10 mouse cellular contexts compared by ENCODE assay signal in the genomic region with DNA sequence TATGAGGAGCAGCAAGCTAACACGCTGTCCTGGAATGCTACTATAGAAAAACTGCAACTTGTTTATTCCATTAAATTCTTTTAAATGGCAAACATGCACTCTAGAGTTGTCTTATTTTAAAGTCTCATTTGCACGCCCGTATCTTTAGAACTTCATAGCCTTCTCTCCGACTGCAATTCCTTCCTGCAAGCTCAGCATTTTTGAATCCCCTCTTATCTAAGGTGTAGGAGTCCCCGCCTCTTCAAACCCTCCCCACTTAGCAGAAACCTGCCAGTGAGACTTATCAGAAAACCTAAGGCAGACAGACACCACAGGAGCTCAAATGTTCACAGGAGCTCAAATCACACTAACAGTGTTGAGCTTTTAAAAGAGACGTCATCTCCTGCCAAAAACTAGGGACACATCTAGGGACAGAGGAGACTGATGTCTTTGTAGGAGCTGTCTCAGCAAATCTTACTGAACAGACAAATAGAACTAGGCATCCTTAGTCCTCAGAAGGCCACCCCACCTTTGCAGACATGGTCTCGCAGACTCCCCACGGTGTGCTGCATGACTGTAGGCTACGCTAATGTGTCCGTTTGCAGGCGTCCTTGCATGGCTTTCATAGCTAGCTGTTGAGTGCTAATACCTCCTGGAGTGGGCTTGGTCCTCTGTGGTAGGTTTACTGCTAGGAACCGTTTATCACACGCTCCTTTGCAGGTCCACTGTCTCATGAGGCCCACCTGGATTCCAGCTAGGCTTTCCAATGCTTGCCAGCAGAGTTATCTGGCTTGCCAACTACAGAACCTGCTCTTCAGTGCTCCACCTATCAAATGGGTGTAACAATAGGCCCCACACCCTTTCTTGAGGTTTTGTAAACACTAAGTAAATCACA.
DNase-seq lines count a peak whose midpoint lies in the region; ATAC-seq and TF ChIP-seq lines count a peak whose summit lies in the region.
"Had no signal": no experiment of that assay in that cellular context is flagged by ENCODE, and none has a peak within 500 bp of the region (broad histone marks: within the 10 kb centered on the region; RNA-seq: fewer than 3 reads in every experiment).

No protein-coding gene starts in this region.

- peak overlapping the region; percentile 1; the same call in 1 of the 2 replicates for H3K9ac ChIP-seq in heart, adult 2 months (ENCODE audit: low read depth, low read length)
- H3K9ac ChIP-seq in hindbrain, embryonic 16.5 days (ENCODE audit: low read depth, low read length), result no peak overlapping the region
- H3K9ac ChIP-seq in hindbrain, embryonic 13.5 days, result no peak overlapping the region
- H3K9ac ChIP-seq in CH12.LX (ENCODE audit: insufficient read depth, low read depth), result no peak overlapping the region
- no peak overlapping the region for H3K9ac ChIP-seq in intestine, embryonic 14.5 days (ENCODE audit: low read length)
- H3K9ac ChIP-seq: limb, embryonic 15.5 days had no signal

- H3K4me3 ChIP-seq in heart, adult 2 months, result no peak overlapping the region
- no peak overlapping the region for H3K4me3 ChIP-seq in hindbrain, embryonic 16.5 days (ENCODE audit: low read length)
- no peak overlapping the region for H3K4me3 ChIP-seq in hindbrain, embryonic 13.5 days
- H3K4me3 ChIP-seq in CH12.LX (replicated peaks in 1 of 3; ENCODE audit: low read depth in 2 of 3, low read length in 2 of 3, poor library complexity in 1 of 3), result no peak overlapping the region
- H3K4me3 ChIP-seq in intestine, embryonic 14.5 days (ENCODE audit: low read depth, low read length), result no peak overlapping the region
- H3K4me3 ChIP-seq: limb, embryonic 15.5 days had no signal

- no peak for TF ChIP-seq RAD21 in CH12.LX (IDR thresholded peaks at IDR 0.05; ENCODE audit: low read depth, low read length)

- no peak for TF ChIP-seq POLR2A in heart, adult 2 months (IDR thresholded peaks at IDR 0.05; ENCODE audit: insufficient read depth, low read depth, low read length)
- no peak for TF ChIP-seq POLR2A in CH12.LX (IDR thresholded peaks at IDR 0.05; ENCODE audit: low read depth, low read length)

- no peaks in the 10 kb centered on the region for H3K27me3 ChIP-seq in heart, adult 2 months (ENCODE audit: control insufficient read depth, insufficient read depth, low read length)
- no peaks in the 10 kb centered on the region for H3K27me3 ChIP-seq in hindbrain, embryonic 16.5 days (replicated peaks; ENCODE audit: control insufficient read depth, insufficient read depth, low read length)
- no peaks in the 10 kb centered on the region for H3K27me3 ChIP-seq in hindbrain, embryonic 13.5 days
- no peaks in the 10 kb centered on the region for H3K27me3 ChIP-seq in CH12.LX (replicated peaks)
- no peaks in the 10 kb centered on the region for H3K27me3 ChIP-seq in intestine, embryonic 14.5 days (replicated peaks; ENCODE audit: control insufficient read depth, insufficient read depth, low read length)
- H3K27me3 ChIP-seq: limb, embryonic 15.5 days had no signal

- peaks cover 14% of the 10 kb centered on the region for H3K36me3 ChIP-seq in heart, adult 2 months (ENCODE audit: control insufficient read depth, insufficient read depth, low read length)
- H3K36me3 ChIP-seq in hindbrain, embryonic 16.5 days (ENCODE audit: control insufficient read depth, insufficient read depth, low read length), result no peaks in the 10 kb centered on the region
- no peaks in the 10 kb centered on the region for H3K36me3 ChIP-seq in hindbrain, embryonic 13.5 days
- H3K36me3 ChIP-seq in CH12.LX (replicated peaks in 1 of 2; ENCODE audit: control insufficient read depth in 1 of 2, insufficient read depth in 1 of 2, low read length in 1 of 2), result no peaks in the 10 kb centered on the region
- no peaks in the 10 kb centered on the region for H3K36me3 ChIP-seq in intestine, embryonic 14.5 days (ENCODE audit: control insufficient read depth, insufficient read depth, low read length)
- H3K36me3 ChIP-seq: limb, embryonic 15.5 days had no signal

- dilution Hi-C loops in CH12.LX (cut with MboI; ENCODE audit: extremely low pct_ligation_motif_present, extremely low pct_unique_long_range_greater_than_20kb, low sequenced_read_pairs), result no loop called here

- WGBS in heart, adult 2 months, result 42% methylated on average over 13 of the region's 13 CpGs
- 73% methylated on average over 13 of the region's 13 CpGs for WGBS in hindbrain, embryonic 16.5 days
- WGBS in hindbrain, embryonic 13.5 days, result 74% methylated on average over 13 of the region's 13 CpGs
- WGBS in intestine, embryonic 14.5 days, result 68% methylated on average over 13 of the region's 13 CpGs

- intact Hi-C loops in heart, adult 2 months (cut with DNase I), result loop anchor here (2.0 to 5.0 kb wide), 4 partner anchors 13 to 564 kb away; no protein-coding TSS in a partner anchor
- intact Hi-C loops in heart, postnatal 36 days (cut with DNase I), result loop anchor here (5.0 kb wide), 1 partner anchor 81 kb away; no protein-coding TSS in a partner anchor

- H3K79me2 ChIP-seq in heart, adult 2 months (replicated peaks; ENCODE audit: control insufficient read depth, insufficient read depth, low read length), result peaks cover 2% of the 10 kb centered on the region; the same call in 1 of the 2 replicates
- no peaks in the 10 kb centered on the region for H3K79me2 ChIP-seq in CH12.LX (replicated peaks; ENCODE audit: control insufficient read depth, extremely low read depth, insufficient read depth, poor library complexity, severe bottlenecking)

- H3K4me1 ChIP-seq in heart, adult 2 months (ENCODE audit: control insufficient read depth, insufficient read depth, low read length), result peaks cover 23% of the 10 kb centered on the region
- peaks cover 5% of the 10 kb centered on the region; the same call in 1 of the 2 replicates for H3K4me1 ChIP-seq in hindbrain, embryonic 16.5 days (ENCODE audit: control insufficient read depth, insufficient read depth, low read depth, low read length)
- peaks cover 21% of the 10 kb centered on the region for H3K4me1 ChIP-seq in hindbrain, embryonic 13.5 days (replicated peaks)
- H3K4me1 ChIP-seq in CH12.LX (ENCODE audit: control insufficient read depth in 1 of 2, insufficient read depth in 2 of 2), result no peaks in the 10 kb centered on the region
- peaks cover 12% of the 10 kb centered on the region; the same call in 1 of the 2 replicates for H3K4me1 ChIP-seq in intestine, embryonic 14.5 days (replicated peaks; ENCODE audit: control insufficient read depth, insufficient read depth, low read length)

- H3K27ac ChIP-seq in heart, adult 2 months, result peak overlapping the region; percentile 87
- no peak overlapping the region for H3K27ac ChIP-seq in hindbrain, embryonic 16.5 days (ENCODE audit: low read depth, low read length)
- H3K27ac ChIP-seq in hindbrain, embryonic 13.5 days, result no peak overlapping the region
- no peak overlapping the region for H3K27ac ChIP-seq in CH12.LX (ENCODE audit: insufficient read depth, low read depth)
- H3K27ac ChIP-seq in intestine, embryonic 14.5 days (ENCODE audit: low read depth), result no peak overlapping the region
- H3K27ac ChIP-seq: limb, embryonic 15.5 days had no signal

- ATAC-seq in hindbrain, embryonic 16.5 days, result 0 out of 2 replicates have a peak, but pooled peaks have one; percentile 37
- no peak for ATAC-seq in hindbrain, embryonic 13.5 days (ENCODE audit: low FRiP score)
- no peak for ATAC-seq in intestine, embryonic 14.5 days (replicated peaks; ENCODE audit: low FRiP score, low TSS enrichment, low read depth)

- no peak for TF ChIP-seq EP300 in heart, adult 2 months (IDR thresholded peaks at IDR 0.05; ENCODE audit: insufficient read depth, low read depth, low read length)
- no peak for TF ChIP-seq EP300 in CH12.LX (IDR thresholded peaks at IDR 0.05; ENCODE audit: low read length)

- DNase-seq in heart, adult 2 months, result no peak
- DNase-seq in heart, postnatal 36 days, result no peak
- no peak for DNase-seq in CH12.LX (ENCODE audit: extremely low read depth)
- DNase-seq in intestine, embryonic 14.5 days (ENCODE audit: low spot score), result peak; percentile 49
- no peak for DNase-seq in layer of hippocampus, postnatal 10 days (ENCODE audit: low spot score in 2 of 2)
- DNase-seq: cerebellum, postnatal 10 days; kidney, adult 8-10 months had no signal

- no peak for TF ChIP-seq CTCF in heart, adult 2 months (IDR thresholded peaks at IDR 0.05)
- no peak for TF ChIP-seq CTCF in CH12.LX (conservative IDR thresholded peaks at IDR 0.05 in 1 of 2, IDR thresholded peaks at IDR 0.05 in 1 of 2; ENCODE audit: low read depth in 2 of 2, low read length in 2 of 2)

- in situ Hi-C loops in CH12.LX (cut with MboI; ENCODE audit: low pct_ligation_motif_present, low pct_unique_long_range_greater_than_20kb, low sequenced_read_pairs), result no loop called here

- no peak overlapping the region for H3K4me2 ChIP-seq in hindbrain, embryonic 16.5 days (ENCODE audit: low read length)
- H3K4me2 ChIP-seq in hindbrain, embryonic 13.5 days, result no peak overlapping the region
- no peak overlapping the region for H3K4me2 ChIP-seq in CH12.LX (ENCODE audit: insufficient read depth, low read depth, poor library complexity, severe bottlenecking)
- H3K4me2 ChIP-seq in intestine, embryonic 14.5 days (ENCODE audit: low read length), result no peak overlapping the region
- H3K4me2 ChIP-seq: limb, embryonic 15.5 days had no signal

- H3K9me3 ChIP-seq in hindbrain, embryonic 16.5 days (ENCODE audit: control insufficient read depth, low read length), result no peaks in the 10 kb centered on the region
- H3K9me3 ChIP-seq in hindbrain, embryonic 13.5 days, result no peaks in the 10 kb centered on the region
- H3K9me3 ChIP-seq in CH12.LX (replicated peaks; ENCODE audit: low read length), result no peaks in the 10 kb centered on the region
- H3K9me3 ChIP-seq in intestine, embryonic 14.5 days (ENCODE audit: control insufficient read depth, low read length), result no peaks in the 10 kb centered on the region
- H3K9me3 ChIP-seq: limb, embryonic 15.5 days had no signal

TF ChIP-seq in CH12.LX, 34 proteins besides CTCF, POLR2A, EP300 and RAD21:
- TF ChIP-seq BHLHE40 (IDR thresholded peaks at IDR 0.05; ENCODE audit: low read depth, low read length) (no peak), MAFK (IDR thresholded peaks at IDR 0.05; ENCODE audit: insufficient replicate concordance, low read length) (peak; percentile 82)
TF ChIP-seq in CH12.LX: peak in this region for 1.
